Mouse (Mus musculus): ENCODE results near the gene Cxcl5. TPM values are rescaled to one million over a fixed set of nuclear protein-coding genes. Genes with fewer than 3 reads are reported as not detected.

Cxcl5 gene
- polyA plus RNA-seq (2014; fragmentation: Nextera tagmentation; extraction: Ambion mirVana), result 0.18 TPM in 1 of 2 replicates, not detected in the other

- Histone ChIP-seq H3K4me1 (ENCODE audit: control insufficient read depth, insufficient read depth, low read length) (0 out of 2 replicates have a peak, but pooled peaks cover 3% of the 10 kb centered on the region), H3K4me2 (ENCODE audit: low read length) (peak within 1 kb of the TSS; percentile 76), H3K27me3 (ENCODE audit: control insufficient read depth, insufficient read depth, low read length) (0 out of 2 replicates have a peak, but pooled peaks cover 3% of the 10 kb centered on the region), H3K9me3 (ENCODE audit: control insufficient read depth, low read length) (no peaks in the 10 kb centered on the region), H3K36me3 (ENCODE audit: control insufficient read depth, insufficient read depth, low read length) (no peaks in the 10 kb centered on the region), H3K9ac (replicated peaks; ENCODE audit: low read length) (peak within 1 kb of the TSS; percentile 67), H3K27ac (replicated peaks; ENCODE audit: low read depth, low read length) (no peak within 1 kb of the TSS), H3K4me3 (replicated peaks; ENCODE audit: low read depth, low read length) (peak within 1 kb of the TSS; percentile 50)
- DNase-seq, result peak; percentile 73
- ATAC-seq (ENCODE audit: low FRiP score, low TSS enrichment), result peak; percentile 51
- WGBS, result 2% methylated on average over 32 of the region's 32 CpGs
Observed at GRCm38 (mm10) chr5:90759077-90760065, at the start of gene Cxcl5. Cxcl5 (plus strand) TSS chr5:90759360.

- Histone ChIP-seq H3K4me3 (replicated peaks; ENCODE audit: low read depth, low read length) (no peak overlapping the region), H3K9ac (replicated peaks; ENCODE audit: low read length) (no peak overlapping the region), H3K27ac (replicated peaks; ENCODE audit: low read depth, low read length) (no peak overlapping the region), H3K4me2 (ENCODE audit: low read length) (no peak overlapping the region), H3K4me1 (ENCODE audit: control insufficient read depth, insufficient read depth, low read length) (no peaks in the 10 kb centered on the region), H3K36me3 (ENCODE audit: control insufficient read depth, insufficient read depth, low read length) (no peaks in the 10 kb centered on the region), H3K27me3 (ENCODE audit: control insufficient read depth, insufficient read depth, low read length) (no peaks in the 10 kb centered on the region), H3K9me3 (ENCODE audit: control insufficient read depth, low read length) (no peaks in the 10 kb centered on the region)
- DNase-seq, result peak; percentile 16
- 77% methylated on average over 2 of the region's 2 CpGs for WGBS
- no peak for ATAC-seq (ENCODE audit: low FRiP score, low TSS enrichment)
Observed at GRCm38 (mm10) chr5:90711409-90711808, 47.8 kb upstream of the Cxcl5 start.

GRCm38 (mm10) chr5:90717937-90718336 lies 41.2 kb upstream of the Cxcl5 start:
- DNase-seq, result no peak
- Histone ChIP-seq H3K27ac (replicated peaks; ENCODE audit: low read depth, low read length) (no peak overlapping the region), H3K9ac (replicated peaks; ENCODE audit: low read length) (no peak overlapping the region), H3K36me3 (ENCODE audit: control insufficient read depth, insufficient read depth, low read length) (no peaks in the 10 kb centered on the region), H3K9me3 (ENCODE audit: control insufficient read depth, low read length) (no peaks in the 10 kb centered on the region), H3K4me1 (ENCODE audit: control insufficient read depth, insufficient read depth, low read length) (no peaks in the 10 kb centered on the region), H3K27me3 (ENCODE audit: control insufficient read depth, insufficient read depth, low read length) (no peaks in the 10 kb centered on the region), H3K4me2 (ENCODE audit: low read length) (no peak overlapping the region), H3K4me3 (replicated peaks; ENCODE audit: low read depth, low read length) (no peak overlapping the region)
- ATAC-seq (ENCODE audit: low FRiP score, low TSS enrichment), result no peak
- WGBS, result 87% methylated on average over 1 of the region's 1 CpGs

DNA sequence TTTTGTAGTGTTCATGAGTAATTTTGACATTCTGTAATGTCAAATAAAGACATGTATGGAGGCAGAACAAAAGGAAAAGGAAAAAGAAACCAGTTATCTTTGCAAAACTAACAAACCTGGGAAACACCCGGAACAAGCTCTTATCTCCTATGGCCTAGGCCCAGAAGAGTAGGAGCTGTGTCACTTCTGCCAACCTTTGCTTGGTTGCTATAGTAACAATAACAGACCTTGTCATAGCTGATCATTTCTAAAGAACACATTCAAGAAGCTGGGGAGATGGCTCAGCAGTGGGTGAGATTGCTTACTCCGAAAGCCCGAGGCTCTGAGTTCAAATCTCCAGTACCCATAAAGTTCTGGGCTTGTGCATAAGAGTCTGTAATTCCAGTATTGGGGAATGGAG lies 36.5 kb upstream of the Cxcl5 start:
- no peaks in the 10 kb centered on the region for H3K4me1 ChIP-seq (ENCODE audit: control insufficient read depth, insufficient read depth, low read length)
- WGBS, result 97% methylated on average over 3 of the region's 3 CpGs

GRCm38 (mm10) chr5:90728254-90728653 lies 30.9 kb upstream of the Cxcl5 start:
- H3K27ac ChIP-seq (replicated peaks; ENCODE audit: low read depth, low read length), result no peak overlapping the region
- no peak overlapping the region for H3K4me3 ChIP-seq (replicated peaks; ENCODE audit: low read depth, low read length)
- no peak overlapping the region for H3K9ac ChIP-seq (replicated peaks; ENCODE audit: low read length)
- DNase-seq, result no peak
- no peaks in the 10 kb centered on the region for H3K36me3 ChIP-seq (ENCODE audit: control insufficient read depth, insufficient read depth, low read length)
- H3K4me2 ChIP-seq (ENCODE audit: low read length), result no peak overlapping the region
- no peaks in the 10 kb centered on the region for H3K27me3 ChIP-seq (ENCODE audit: control insufficient read depth, insufficient read depth, low read length)
- WGBS, result 86% methylated on average over 3 of the region's 3 CpGs
- H3K4me1 ChIP-seq (ENCODE audit: control insufficient read depth, insufficient read depth, low read length), result no peaks in the 10 kb centered on the region
- H3K9me3 ChIP-seq (ENCODE audit: control insufficient read depth, low read length), result no peaks in the 10 kb centered on the region; the same call in 1 of the 2 replicates
- ATAC-seq (ENCODE audit: low FRiP score, low TSS enrichment), result no peak

More for the DNA sequence above, 36.5 kb upstream of the Cxcl5 start:
- Histone ChIP-seq H3K9me3 (ENCODE audit: control insufficient read depth, low read length) (no peaks in the 10 kb centered on the region; the same call in 1 of the 2 replicates), H3K36me3 (ENCODE audit: control insufficient read depth, insufficient read depth, low read length) (no peaks in the 10 kb centered on the region), H3K27me3 (ENCODE audit: control insufficient read depth, insufficient read depth, low read length) (no peaks in the 10 kb centered on the region), H3K27ac (replicated peaks; ENCODE audit: low read depth, low read length) (no peak overlapping the region), H3K4me3 (replicated peaks; ENCODE audit: low read depth, low read length) (no peak overlapping the region), H3K9ac (replicated peaks; ENCODE audit: low read length) (no peak overlapping the region), H3K4me2 (ENCODE audit: low read length) (no peak overlapping the region)
- ATAC-seq (ENCODE audit: low FRiP score, low TSS enrichment) (no peak), DNase-seq (no peak)

- Histone ChIP-seq H3K9me3 (ENCODE audit: control insufficient read depth, low read length) (no peaks in the 10 kb centered on the region; the same call in 1 of the 2 replicates), H3K4me1 (ENCODE audit: control insufficient read depth, insufficient read depth, low read length) (no peaks in the 10 kb centered on the region), H3K36me3 (ENCODE audit: control insufficient read depth, insufficient read depth, low read length) (no peaks in the 10 kb centered on the region), H3K27ac (replicated peaks; ENCODE audit: low read depth, low read length) (no peak overlapping the region), H3K27me3 (ENCODE audit: control insufficient read depth, insufficient read depth, low read length) (no peaks in the 10 kb centered on the region), H3K9ac (replicated peaks; ENCODE audit: low read length) (no peak overlapping the region), H3K4me3 (replicated peaks; ENCODE audit: low read depth, low read length) (no peak overlapping the region), H3K4me2 (ENCODE audit: low read length) (no peak overlapping the region)
- ATAC-seq (ENCODE audit: low FRiP score, low TSS enrichment) (no peak), DNase-seq (no peak)
- 79% methylated on average over 4 of the region's 4 CpGs for WGBS
Observed at GRCm38 (mm10) chr5:90731480-90731879, 27.7 kb upstream of the Cxcl5 start.

- ATAC-seq (ENCODE audit: low FRiP score, low TSS enrichment), result no peak
- H3K9me3 ChIP-seq (ENCODE audit: control insufficient read depth, low read length), result no peaks in the 10 kb centered on the region
- WGBS, result 81% methylated on average over 4 of the region's 4 CpGs
- no peaks in the 10 kb centered on the region for H3K4me1 ChIP-seq (ENCODE audit: control insufficient read depth, insufficient read depth, low read length)
- DNase-seq, result no peak
- H3K4me3 ChIP-seq (replicated peaks; ENCODE audit: low read depth, low read length), result no peak overlapping the region
- H3K36me3 ChIP-seq (ENCODE audit: control insufficient read depth, insufficient read depth, low read length), result no peaks in the 10 kb centered on the region
- H3K27ac ChIP-seq (replicated peaks; ENCODE audit: low read depth, low read length), result no peak overlapping the region
- H3K9ac ChIP-seq (replicated peaks; ENCODE audit: low read length), result no peak overlapping the region
- no peak overlapping the region for H3K4me2 ChIP-seq (ENCODE audit: low read length)
- H3K27me3 ChIP-seq (ENCODE audit: control insufficient read depth, insufficient read depth, low read length), result no peaks in the 10 kb centered on the region
Observed at GRCm38 (mm10) chr5:90742029-90742428, 17.1 kb upstream of the Cxcl5 start.

GRCm38 (mm10) chr5:90753934-90754333 lies 5.2 kb upstream of the Cxcl5 start:
- no peak overlapping the region for H3K9ac ChIP-seq (replicated peaks; ENCODE audit: low read length)
- 97% methylated on average over 1 of the region's 1 CpGs for WGBS

More at GRCm38 (mm10) chr5:90753934-90754333, 5.2 kb upstream of the Cxcl5 start:
- Histone ChIP-seq H3K27ac (replicated peaks; ENCODE audit: low read depth, low read length) (no peak overlapping the region), H3K27me3 (ENCODE audit: control insufficient read depth, insufficient read depth, low read length) (0 out of 2 replicates have a peak, but pooled peaks cover 3% of the 10 kb centered on the region), H3K4me3 (replicated peaks; ENCODE audit: low read depth, low read length) (no peak overlapping the region), H3K4me2 (ENCODE audit: low read length) (no peak overlapping the region), H3K36me3 (ENCODE audit: control insufficient read depth, insufficient read depth, low read length) (no peaks in the 10 kb centered on the region), H3K4me1 (ENCODE audit: control insufficient read depth, insufficient read depth, low read length) (no peaks in the 10 kb centered on the region), H3K9me3 (ENCODE audit: control insufficient read depth, low read length) (no peaks in the 10 kb centered on the region)
- ATAC-seq (ENCODE audit: low FRiP score, low TSS enrichment) (no peak), DNase-seq (no peak)

Measured in midbrain, embryonic 14.5 days (tissue).